Mouse (Mus musculus) CH12.LX (cell line): ENCODE measurements around the gene Pxdc1.

ENCODE experiments used
- CTCF ChIP-seq, 2 experiments: IDR thresholded peaks in 1 of 2; conservative IDR thresholded peaks in 1 of 2; 2 replicates each; pipeline ENCODE4 v1.5.1; 2011 to 2012; ENCODE audit warnings: low read depth in 2 of 2, low read length in 2 of 2, improper control_type of control experiment in 1 of 2, inconsistent platforms in 1 of 2, mild to moderate bottlenecking in 1 of 2, moderate library complexity in 1 of 2
- EP300 ChIP-seq: IDR thresholded peaks from 2 replicates; pipeline ENCODE4 v1.6.1; 2011; ENCODE audit warnings: low read length, improper control_type of control experiment
- MEF2A ChIP-seq: IDR thresholded peaks from 2 replicates; pipeline ENCODE4 v1.6.1; 2014; ENCODE audit warnings: low read depth, mild to moderate bottlenecking, inconsistent platforms, low read length, improper control_type of control experiment, borderline replicate concordance
- SMC3 ChIP-seq: IDR thresholded peaks from 2 replicates; pipeline ENCODE4 v1.6.1; 2011; ENCODE audit warnings: low read depth, low read length, improper control_type of control experiment
- TBP ChIP-seq: conservative IDR thresholded peaks from 2 replicates; pipeline ENCODE4 v1.6.1; 2011; ENCODE audit warnings: low read depth, low read length, improper control_type of control experiment

- no peak for TF ChIP-seq MEF2A
- no peak for TF ChIP-seq TBP
- TF ChIP-seq SMC3 = no peak
- TF ChIP-seq CTCF (conservative IDR thresholded peaks at IDR 0.05 in 1 of 2, IDR thresholded peaks at IDR 0.05 in 1 of 2; ENCODE audit: low read depth in 2 of 2, low read length in 2 of 2) = no peak
- TF ChIP-seq EP300 = no peak
These were observed 10.5 kb upstream of the Pxdc1 start for GRCm38 (mm10) chr13:34663762-34664161.
